Mouse (Mus musculus) urinary bladder, adult 2 months (tissue): Measurements from ENCODE around the gene Stac2. TPM values are rescaled to one million over a fixed set of nuclear protein-coding genes. Genes with fewer than 3 reads are reported as not detected.

Source experiments
- DNase-seq: peaks from one replicate; pipeline ENCODE4 v3.0.0; 2022; ENCODE audit warnings: low spot score
- polyA plus RNA-seq: library from polyadenylated mRNA; depleted of rRNA; stranded (reverse); fragments of >200 nt; gene quantifications from 2 replicates; pipeline ENCODE4 v1.2.3, GENCODE M21; 2012

Gene Stac2
- polyA plus RNA-seq, 1 experiment, result 0.14 TPM

DNA sequence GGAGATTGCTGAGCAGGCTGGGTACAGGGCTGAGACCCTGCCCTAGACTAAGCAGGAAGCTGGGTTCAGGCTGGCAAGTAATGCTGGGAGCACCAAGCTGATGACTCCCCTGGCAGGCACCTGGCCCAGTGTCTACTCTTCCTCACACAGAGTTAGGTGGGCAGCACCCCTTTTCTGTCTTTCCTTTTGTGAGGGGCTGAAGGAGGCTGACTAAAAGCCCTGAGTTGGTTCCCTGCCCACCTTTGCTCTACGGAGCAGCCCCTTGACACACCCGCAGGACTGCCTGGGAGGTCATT, 2.8 kb downstream of the Stac2 start:
- no peak for DNase-seq

DNA sequence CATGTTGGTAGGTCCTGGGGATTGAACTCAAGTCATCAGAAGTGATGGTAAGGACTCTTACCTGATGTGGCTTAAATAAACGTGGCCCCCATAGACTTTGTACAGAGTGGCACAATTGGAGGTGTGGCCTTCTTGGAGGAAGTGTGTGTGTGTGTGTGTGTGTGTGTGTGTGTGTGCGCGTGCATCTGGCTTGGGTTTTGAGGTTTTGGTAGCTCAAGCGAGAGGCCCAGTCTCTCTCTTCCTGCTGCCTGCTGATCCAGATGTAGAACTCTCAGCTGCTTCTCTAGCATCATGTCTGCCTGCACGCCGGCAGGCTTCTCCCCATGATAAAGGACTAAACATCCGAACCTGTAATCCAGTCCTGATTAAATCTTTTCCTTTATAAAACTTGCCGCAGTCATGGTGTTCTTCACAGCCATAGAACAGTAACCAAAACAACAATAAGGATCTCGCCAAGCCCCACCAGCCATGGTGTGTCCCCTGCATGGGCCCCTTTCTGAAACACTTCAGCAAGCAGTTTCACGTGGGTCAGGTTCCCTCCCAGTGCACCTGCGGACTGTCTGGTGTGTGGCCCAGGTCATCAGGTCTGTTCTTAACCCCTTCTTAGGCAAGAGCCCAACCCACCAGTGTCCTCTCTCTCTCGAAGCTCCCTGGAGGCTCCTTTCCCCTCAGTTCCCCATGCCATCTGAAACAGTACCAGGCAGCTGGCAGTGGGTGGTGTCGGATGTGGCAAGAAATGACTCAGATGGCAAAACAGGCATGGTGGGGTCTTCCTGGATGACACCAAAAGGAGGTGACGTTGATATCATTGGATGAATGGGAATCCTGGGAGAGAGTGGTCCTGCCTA, 3.4 kb downstream of the Stac2 start:
- DNase-seq, result no peak

DNA sequence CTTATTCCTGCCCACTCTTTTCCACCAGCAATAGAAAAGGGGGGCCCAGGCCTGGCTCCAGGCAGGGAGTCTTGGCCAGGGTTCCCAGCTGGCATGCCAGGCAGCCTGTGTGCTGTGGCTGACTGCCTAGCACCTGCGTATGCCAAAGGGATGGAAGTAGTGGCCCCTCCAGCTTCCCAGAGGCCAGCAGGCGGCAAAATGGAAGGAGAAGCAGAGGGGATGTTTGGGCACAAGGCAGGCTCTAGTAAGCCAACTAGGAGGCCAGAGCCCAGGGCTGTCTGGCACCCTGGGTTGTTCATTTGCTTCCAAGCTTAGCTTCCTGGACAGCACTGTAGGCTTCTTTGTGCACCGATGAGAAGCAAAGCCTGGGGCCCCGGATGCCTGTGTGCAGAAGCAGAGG, 5.5 kb downstream of the Stac2 start:
- no peak for DNase-seq

DNA sequence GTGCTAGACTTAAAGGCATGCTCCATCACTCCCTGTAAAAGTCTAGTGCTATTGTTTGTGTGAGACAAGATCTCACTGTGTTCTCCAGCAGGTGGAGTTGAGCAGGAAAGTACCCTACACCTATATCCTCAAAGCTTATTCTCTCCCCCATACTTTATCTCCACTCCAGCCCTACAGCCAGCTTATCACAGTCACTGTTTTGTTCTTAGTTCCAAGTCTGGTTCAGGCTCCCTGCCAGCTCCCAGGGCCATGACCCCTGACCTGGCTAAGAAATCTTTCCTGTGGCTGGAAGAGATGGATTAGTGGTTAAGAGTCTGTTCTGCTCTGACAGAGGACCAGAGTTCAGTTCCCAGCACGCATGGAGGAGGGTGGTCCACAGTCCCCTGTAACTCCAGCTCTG, 6.8 kb downstream of the Stac2 start:
- DNase-seq, result no peak

DNA sequence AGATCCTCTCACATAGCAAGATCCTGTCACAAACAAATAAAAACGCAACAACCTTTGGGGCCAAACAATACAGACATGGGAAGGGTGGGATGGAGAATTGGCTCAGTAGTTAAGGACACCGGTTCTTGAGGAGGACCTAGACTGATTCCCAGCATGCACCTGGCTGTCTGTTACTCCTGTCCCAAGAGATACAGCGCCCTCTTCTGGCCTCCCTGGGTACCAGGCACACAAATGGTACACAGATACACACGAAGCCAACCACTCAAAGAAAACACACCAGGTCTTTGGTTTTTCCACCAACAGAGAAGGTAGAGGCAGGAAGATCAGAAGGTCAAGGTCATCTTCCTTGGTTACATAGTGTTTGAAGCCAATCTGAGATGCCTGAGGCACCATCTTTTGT, 7.7 kb downstream of the Stac2 start:
- DNase-seq, result no peak

DNA sequence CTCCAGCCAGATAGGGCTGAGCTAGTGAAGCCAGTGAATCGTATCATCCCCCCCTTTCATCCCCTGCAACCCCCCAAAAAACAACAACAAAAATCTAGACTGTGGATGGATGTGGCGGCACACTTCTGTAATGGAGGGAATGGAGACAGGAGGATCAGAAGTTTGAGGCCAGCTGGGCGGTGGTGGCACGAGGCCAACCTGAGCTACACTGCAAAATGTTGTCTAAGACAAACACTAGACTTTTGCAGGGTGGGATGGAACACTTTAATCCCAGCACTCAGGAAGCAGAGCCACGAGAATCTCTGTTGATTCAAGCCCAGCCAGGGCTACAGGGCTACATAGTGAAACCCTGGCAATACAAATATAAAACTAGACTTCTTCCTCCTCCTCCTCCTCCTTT, 9.2 kb downstream of the Stac2 start:
- DNase-seq, result no peak

DNA sequence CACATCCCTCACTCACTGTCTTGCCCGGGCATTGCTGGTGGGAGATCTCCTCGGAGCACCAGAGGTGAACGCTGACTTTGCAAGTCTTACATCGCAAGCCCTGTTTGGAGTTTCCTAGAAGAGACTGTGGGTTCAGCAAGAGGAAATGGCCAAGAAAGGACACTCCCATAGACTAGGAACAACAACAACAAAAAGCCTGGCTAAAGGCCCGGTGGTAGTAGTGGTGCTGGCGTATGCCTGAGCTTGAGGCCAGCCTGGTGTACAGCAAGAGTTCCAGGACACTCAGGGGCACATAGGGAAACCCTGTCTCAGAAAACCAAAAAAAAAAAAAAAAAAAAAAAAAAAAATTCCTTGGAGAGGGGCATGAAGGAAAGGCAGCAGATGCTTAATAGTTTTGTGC, 10.5 kb downstream of the Stac2 start:
- no peak for DNase-seq

DNA sequence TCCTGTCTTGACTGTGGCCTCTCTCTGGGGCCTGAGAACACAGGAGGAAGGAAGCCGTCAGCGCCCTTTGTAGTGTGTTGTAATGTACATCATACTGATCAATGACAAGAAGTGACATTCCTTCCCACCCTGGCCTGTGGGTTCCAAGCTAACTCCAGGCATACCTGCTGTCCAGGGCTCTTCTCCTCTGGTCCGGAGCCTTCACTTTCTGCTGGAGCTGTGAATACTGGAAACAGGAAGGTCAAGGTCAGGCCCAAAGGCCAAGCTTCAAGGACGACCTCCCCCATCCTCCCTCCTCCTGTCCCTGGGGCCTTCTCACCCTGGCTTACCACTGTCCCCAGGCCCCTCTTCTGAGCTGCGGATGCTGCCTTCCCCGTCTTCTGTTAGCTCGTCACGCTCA, 12.3 kb downstream of the Stac2 start:
- no peak for DNase-seq

DNA sequence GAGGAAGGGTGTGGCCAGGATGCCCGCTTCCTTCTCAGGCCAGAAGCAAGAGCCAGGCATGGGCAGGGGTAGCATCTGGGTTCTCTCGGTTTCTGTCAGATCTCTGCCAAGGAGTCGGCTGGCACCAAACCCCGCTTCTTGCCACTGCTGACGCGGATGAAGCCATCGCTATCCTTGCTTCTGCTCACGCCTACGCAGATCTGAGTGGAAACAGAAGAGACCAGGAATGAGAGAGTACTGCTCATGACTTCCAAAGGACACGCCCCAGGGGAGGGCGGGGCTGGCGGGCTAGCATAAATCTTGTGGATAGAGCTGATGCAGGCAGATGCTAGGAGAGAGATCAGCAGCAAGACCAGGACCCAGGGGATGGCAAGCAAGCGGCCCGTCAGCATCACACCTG, 15.4 kb downstream of the Stac2 start:
- no peak for DNase-seq

DNA sequence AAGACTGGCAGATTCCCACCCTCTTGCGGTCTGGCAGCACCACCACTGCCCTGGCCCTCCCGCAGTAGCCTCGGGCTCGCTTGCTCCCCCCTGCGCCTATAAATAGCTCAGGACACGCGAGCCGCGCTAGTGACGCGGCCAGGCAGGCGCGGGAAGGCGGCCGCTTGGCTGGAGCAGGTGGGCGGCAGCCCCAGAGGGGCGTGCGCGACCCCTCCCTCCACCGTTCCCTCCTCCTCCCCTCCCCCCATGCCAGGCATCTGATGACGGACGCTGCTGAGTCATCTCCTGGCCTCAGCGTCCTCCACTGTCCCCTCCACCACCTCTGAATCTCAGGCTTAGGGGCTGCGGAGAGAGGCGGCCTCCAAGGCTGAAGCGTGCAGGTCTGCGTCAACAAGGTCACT, 17.3 kb downstream of the Stac2 start:
- no peak for DNase-seq

DNA sequence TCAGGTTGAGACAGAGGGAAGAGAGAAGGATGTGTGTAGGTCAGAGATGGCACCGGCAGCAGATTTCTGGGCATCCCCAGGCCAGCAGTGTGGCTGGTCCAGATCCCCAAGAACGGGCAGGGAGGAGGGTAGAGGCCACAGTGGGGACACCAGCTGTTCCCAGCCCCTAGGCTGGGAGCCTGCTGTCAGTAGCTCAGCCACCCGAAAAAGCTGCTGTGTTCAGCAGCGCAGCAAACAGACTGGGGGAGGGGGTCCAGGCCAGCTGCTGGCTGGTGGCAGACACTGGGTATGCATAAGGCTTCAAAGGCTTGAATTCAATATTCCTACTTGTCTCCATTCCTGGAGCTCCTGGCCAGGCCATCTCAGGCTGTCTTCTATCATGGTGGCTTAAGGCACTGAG, 18.4 kb downstream of the Stac2 start:
- no peak for DNase-seq

DNA sequence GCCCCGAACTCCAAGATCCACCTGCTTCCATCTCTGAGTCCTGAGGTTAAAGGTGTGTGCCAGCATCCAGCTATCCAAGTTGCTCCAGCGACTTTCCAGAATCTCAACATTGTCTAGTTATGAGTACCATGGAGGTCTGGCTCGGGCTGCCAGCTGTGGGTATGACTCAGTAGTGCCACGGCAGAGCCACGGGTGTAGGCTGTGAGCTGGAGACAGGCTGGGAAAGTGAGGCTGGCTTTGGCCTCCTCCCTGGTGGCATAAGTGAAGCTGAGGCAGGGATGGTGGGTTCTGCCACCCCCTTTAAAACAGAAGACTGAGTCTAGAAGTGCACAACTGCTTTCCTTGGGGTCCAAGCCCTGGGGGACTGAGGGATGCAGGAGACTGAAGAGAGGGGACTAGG, 19.2 kb downstream of the Stac2 start:
- DNase-seq, result no peak

DNA sequence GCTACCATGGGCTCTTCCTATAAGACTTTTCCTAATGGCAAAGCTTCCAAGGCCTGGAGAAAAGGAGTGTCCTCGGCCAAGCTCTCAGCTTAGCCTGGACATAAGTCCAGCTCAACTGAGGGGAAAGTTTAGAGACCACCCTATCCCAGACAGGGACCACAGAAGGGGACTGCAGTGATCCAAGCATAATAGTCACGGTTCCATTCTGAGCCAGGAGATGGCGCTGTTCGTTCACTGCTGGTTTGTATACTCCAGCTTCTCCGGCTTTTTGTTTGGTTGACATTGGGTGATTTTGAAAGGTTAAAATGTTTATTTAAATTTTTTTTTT, 21.9 kb downstream of the Stac2 start:
- DNase-seq, result no peak

DNA sequence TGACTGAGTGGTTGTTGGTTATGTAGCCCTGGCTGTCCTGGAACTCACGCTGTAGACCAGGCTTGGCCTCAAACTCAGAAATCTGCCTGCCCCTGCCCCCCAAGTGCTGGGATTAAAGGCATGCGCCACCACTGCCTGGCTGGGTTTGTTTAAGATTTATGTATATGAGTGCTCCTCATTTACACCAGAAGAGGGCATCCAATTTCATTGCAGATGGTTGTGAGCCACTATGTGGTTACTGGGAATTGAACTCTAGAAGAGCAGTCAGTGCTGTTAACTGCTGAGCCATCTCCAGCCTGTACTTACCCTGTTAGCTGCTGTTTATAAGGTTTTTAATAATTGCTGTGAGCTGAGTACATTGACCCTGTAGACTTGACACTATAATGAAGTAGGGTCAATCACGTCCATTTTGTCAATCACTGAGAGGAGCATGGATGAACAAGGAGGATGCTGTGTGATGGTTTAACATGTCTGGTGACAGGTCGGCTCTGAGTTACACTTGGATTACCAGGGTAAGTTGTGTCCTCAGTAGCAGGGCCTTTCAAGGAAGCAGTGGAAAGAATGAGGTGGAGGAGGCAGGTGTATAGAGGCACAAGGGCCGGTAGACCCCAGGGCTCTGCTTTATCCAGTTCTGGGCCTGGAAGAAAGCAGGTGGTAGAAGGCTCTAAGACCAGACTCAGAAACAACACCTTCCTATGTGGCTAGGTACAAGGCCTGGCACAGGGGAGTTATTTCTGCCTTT, 22.4 kb downstream of the Stac2 start:
- no peak for DNase-seq

DNA sequence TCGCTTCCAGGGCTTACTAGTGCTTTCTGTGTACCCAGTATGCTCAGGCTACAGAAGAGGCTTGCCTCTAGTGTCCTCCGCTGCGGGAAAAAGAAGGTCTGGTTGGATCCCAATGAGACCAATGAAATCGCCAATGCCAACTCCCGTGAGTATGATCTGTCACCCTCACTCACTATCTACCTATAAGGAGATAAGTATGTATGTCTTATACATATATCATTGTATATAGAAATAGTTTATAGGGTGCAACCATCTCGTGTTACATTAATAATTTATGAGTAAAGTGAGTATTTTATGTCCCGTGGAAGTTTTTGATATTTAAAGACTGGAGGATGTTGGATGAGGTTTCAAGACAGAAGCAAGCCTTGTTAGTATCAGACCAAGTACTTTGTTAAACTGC, 25.5 kb downstream of the Stac2 start:
- no peak for DNase-seq

DNA sequence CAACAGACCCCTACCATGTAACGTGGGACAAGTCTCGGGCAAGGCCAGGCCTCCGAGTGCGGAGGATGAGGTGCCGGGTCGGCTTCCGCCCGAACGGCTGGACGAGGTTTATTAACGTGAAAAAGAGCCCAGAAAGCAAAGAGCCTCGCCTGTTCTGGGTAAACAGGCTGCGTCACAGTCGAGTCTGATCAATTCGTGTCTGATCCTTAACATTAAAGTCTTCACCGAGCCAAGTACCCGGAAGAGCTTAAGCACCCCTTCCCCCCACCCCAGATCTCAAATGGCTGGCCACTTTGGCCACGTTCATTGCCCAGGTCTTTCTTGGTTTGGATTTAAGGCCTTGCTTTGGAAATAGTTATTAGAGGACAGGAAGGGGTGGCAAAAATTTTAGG, 26.0 kb downstream of the Stac2 start:
- DNase-seq, result no peak

DNA sequence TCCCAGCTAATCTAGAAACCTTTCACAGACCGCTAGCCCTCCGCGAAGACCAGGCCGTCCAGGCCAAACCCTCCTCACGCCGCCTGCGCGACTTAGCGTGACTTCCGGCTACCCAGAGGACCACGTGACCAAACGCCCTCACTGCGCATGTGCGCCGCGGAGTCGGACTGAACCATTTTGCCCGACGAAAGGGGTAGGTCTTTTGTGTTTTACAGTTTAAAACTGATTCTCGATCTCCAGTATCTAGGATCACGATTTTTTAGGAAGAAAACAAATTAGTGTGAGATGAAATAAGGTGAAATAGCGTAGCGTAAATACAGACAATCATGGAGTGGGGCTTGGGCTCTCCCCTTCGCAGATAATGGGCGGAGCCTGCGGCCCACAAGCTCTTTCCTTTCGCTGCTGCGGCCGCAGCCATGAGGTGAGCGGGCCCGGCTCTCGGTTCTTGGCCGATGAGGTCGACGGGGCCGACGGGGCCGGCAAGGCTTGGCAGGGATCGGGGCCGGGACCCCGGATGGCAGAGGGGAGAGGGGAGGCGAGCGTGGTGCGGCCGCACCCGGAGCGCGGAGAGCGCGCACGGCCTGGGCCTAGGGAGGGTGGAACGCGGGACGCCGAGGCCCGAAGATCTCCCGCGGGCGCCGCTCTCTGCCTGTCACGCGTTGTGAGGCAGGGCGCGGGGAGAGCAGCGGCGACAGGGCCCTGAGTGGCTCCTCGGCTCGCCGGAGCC, 26.5 kb downstream of the Stac2 start, which contains the start of gene Rpl19:
Gene Rpl19 (plus strand): TSS at position 141 of the 727 bp plus-strand sequence.
- peak; percentile 91 for DNase-seq

DNA sequence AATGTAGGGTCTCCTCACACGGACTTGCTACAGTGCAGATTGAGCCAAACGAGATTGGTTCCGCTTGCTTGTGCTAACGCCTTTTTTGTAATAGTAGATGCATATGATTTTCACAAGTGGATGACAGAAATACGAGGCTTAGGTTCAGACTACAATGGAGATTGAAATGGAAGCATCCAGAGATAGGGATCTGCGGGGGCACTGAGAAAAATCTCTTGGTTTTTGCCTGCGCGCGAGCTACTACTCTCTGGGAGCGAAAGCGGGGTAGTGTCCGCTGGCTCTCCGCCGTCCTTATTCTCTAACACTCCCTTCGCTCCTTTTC, 27.1 kb downstream of the Stac2 start:
- DNase-seq, result no peak

DNA sequence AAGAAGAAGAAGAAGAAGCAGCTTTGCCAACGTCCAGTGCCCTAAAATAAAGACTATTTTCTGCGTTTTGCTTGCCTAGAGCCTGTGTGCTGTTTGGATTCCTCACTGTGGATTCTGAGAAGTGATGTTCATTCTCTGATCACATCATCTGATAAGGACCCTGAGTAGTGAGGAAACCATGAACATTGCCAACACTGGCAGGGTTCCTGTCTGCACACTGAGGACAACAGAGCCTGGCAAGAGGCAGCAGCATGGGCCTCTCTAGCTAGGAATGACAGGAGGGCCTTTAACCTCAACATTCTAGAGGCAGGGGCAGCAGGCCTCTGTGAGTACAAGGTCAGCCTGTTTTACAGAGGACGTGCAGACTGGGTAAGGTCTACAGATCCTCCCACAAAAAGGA, 28.7 kb downstream of the Stac2 start:
- no peak for DNase-seq

DNA sequence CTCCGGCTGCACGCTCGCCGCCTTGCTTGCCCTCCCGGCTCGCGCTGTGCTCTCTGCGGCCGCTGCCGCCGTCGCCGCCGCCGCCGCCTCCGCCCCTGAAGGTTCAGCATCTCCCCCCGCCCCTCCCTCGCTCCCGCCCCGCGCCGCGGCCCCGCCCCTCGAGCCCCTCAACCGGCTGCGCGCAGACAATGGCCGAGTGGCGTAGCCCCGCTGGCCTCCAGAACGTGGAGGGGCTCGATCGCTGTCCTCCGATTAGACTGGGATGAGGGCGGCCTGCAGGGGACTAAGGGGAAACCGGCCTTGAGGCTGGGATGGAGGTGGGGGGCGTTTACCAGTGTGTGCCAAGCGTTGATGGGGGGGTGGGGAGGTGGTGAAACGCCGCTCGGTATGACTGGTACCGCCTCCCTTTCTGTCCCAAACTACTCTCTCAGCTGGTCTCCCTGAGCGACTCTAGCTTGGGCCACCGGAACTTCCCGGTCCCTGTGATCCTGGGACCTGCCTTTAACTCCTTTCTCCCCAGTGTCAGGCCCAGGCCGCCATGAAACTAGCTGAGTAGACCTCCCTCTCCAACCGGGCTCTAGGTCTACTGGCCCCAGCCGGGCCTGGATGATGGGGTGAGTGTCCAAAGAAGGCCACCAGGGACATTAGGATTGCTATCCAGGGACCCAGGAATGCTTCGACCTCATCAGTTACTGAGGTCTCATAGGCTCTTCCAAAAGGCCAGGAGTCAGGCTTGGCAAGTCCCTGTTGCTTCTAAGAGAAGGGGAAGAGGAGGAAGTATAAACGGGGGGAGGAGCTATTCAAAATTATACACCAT, 30.5 kb downstream of the Stac2 start, which contains the start of gene Cacnb1:
Gene Cacnb1 (minus strand): TSS at position 480 of the 817 bp plus-strand sequence.
- peak; percentile 60 for DNase-seq

DNA sequence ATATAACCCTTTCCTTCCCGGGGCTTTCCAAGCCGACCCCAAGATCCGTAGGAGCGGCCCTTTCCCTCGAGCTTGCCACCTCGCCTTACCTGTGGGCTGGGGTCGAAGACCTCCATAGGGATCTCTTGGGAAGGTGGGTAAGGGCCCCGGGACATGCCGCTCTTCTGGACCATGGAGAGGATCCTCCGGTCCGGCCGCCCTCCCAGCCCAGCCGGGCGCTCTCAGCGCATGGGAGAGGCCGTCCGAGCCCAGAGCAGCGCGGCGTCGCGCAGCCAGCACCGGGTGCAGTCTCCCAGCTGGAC, 31.1 kb downstream of the Stac2 start:
- peak; percentile 43 for DNase-seq

DNA sequence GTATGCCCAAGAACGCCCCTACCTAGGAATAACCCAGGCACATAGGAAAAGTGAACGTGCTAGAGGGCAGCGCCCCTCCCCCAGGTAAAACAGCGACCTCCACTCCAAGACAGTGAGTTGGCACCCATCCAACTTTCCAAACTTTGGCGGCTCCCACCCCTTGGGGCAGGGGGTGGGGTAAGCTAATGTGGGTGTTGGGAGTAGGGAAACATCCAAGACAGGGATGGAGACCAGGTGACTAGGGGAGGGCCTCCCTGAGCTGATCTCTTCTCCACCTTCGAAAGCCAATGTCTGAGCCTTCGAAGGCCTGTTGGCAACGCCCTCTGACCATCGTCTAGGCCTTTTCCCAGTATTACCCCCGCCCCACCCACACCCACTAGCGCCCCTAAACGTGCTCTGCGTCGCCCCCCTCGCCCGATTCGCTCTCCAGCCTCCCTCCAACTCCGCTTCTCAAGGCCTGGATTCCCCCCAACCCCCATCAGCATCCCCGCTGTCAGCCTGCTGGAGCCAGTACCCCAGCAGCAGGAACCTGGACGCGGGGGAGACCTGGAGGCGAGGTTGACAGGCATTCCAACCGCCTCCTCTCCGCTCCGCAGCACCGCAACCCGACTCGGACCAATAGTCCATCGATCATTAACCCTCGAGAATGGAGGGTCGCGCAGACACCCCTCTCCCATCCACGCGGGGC, 31.6 kb downstream of the Stac2 start:
- no peak for DNase-seq
